Mouse (Mus musculus): ENCODE data around the gene C1qa.

Gene C1qa

DNA sequence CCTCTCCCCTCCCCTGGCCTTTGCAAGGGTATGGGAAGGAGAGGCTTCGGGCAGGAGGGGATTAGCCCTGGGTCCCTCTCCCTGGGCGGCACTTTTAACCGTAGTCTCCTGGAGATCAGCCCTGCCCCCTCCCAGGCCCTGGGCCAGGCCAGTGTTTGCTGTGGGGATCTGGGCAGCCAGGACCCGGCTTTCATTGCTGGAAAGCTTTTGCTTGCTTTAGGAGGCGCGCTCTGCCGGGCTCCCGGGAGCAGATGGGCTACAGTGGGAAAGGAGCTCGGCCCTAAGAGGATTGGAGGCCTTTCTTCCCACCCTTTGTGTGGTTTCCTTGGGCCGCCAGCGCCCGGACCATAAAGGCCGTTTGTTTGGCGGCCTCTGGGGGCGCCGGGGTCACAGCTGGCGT lies 36.8 kb downstream of the C1qa start:
- peak; percentile 71 for DNase-seq (ENCODE audit: low read depth, low spot score)

DNA sequence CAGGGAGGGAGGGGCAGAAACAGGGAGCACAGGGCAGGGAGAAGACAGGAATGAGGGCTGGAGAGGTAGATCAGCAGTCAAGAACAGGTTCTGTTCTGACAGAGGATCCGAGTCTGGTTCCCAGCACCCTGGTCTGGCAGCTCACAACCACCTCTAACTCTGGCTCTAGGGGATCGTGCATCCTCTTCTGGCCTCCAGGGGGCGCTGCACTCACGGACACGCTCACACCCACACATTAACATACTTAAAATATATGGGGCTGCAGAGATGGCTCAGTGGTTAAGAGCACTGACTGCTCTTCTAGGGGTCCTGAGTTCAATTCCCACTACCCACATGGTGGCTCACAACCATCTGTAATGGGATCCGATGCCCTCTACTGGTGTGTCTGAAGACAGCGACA lies 38.6 kb downstream of the C1qa start:
- DNase-seq (ENCODE audit: low read depth, low spot score), result no peak

DNA sequence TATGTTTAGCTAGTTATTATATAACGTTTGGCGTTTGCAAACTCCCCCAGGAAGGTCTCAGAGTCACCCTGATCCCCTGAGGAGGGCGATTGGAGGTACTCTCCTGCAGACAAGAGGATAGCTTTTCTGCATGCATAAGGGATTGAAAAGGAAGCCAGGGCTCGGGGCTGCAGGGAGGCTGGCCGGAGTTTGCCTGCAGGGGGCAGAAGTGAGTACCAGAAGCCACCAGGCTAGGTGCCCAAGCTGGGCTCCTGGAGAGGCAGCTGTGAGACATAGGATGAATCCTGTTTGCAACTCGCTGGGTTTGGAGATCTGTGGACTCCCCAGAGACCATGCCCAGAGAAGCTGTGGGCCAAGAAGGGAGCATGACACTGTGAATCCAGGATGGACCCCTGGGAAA lies 43.5 kb downstream of the C1qa start:
- DNase-seq (ENCODE audit: low read depth, low spot score), result no peak

DNA sequence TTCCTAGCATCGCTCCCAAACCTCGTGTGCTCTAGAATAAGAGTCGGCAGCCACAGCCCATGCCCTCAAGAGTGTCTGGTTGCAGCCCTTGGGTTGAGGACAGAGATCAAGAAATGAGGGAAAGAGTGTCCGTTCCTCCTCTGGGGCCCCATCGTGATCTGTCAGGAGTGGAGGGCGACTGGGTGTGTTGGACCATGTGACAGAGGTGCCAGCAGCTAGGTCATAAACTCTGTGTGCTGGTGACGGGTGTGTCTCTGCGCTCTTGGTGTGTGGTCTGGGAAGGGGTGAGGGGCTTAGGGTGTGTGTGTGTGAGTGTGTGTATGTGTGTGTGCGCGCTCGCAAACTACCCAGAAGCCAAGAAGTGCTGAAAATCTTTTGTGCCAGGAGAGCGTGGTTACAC lies 45.6 kb downstream of the C1qa start:
- no peak for DNase-seq (ENCODE audit: low read depth, low spot score)

DNA sequence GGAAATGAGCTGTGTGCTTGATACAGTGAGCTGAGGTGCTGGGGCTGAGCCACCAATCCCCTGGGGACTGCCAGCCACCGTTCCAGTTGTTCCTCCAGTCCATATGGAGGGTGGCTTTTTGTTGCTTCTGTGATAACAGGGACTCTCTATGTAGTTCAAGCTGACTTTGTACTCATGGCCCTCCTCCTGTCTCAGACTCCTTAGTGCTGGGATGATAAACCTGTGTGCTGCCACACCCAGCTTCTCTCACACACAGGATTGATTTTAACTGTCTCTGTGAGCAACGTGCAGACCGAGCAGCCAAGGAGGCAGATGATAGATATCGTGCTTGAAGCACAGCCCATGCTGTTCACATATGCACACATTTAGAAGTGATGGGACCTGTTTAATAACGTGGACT lies 46.5 kb downstream of the C1qa start:
- DNase-seq (ENCODE audit: low read depth, low spot score), result no peak

DNA sequence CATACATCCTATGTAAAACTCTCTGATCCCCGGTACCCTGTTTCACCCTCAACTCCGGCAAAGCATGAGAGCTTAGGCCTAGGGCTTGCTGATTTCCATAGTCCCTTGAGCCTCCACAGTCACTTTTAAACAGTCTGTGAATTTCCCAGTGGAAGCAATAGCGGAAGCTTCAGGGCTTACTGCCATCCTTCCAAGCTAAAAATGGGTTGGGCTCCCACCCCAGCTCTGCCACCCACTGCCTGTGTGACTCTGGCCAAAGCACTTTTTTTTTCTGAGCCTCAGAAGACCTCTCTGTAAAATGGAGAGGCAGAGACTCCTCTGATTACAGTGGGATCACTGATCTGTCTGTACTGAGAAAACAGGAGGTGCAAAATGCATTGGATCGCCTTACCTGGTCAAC lies 50.0 kb downstream of the C1qa start:
- no peak for DNase-seq (ENCODE audit: low read depth, low spot score)

DNA sequence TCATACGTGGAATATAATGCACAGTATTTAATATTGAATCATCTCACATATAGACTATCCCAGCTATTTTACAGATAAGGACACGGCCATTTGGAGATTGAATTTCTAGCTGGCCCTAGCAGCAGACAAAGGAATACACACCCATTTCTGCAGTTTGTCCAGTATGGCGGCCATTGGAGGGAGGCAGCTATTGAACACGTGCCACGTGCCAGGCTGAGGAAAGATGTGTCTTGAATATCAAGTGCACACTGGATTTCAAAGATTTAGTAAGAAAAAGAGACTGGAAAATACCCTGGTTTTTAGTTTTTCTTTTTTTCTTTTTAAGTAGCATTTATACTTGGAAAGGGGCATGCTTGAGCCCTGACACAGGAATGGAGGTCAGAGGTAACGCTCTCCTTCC lies 51.4 kb downstream of the C1qa start:
- no peak for DNase-seq (ENCODE audit: low read depth, low spot score)
